Mouse (Mus musculus): ENCODE results near the gene Atg4d. TPM values are rescaled to one million over a fixed set of nuclear protein-coding genes. Genes with fewer than 3 reads are reported as not detected.
"Not testable (repeated sequence)": the region's sequence is repeated elsewhere in the genome, so short reads cannot be mapped to it uniquely, and the experiment has no call there.

Atg4d gene
- polyA plus RNA-seq, 1 experiment from 2014 or later, result 53.1 TPM

DNA sequence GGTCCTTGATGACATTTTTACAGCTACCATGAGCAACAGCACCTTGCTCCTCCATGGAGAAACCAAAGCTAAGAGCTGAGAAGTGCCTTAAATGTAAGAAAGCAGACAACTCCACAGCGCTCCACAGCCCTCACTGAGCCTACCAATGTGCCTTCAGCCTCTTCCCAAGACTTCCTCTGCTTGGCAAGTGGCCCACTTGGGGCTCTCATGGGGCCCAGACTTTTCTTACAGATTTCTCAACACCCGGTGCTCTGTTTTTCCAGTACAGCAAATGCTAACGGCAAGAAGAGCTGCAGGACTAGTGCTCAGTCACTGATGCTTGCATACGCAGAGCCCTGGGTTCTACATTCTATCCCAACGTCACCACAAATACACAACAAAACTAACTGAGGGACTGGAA is 12.7 kb downstream of the Atg4d start:
- Histone ChIP-seq H3K4me1 (no peaks in the 10 kb centered on the region), H3K9me3 (no peaks in the 10 kb centered on the region), H3K4me2 (replicated peaks) (no peak overlapping the region), H3K27ac (replicated peaks) (no peak overlapping the region), H3K9ac (replicated peaks) (no peak overlapping the region), H3K27me3 (no peaks in the 10 kb centered on the region), H3K4me3 (no peak overlapping the region), H3K36me3 (peaks cover 83% of the 10 kb centered on the region)
- no peak for ATAC-seq (replicated peaks)
- 92% methylated on average over 5 of the region's 5 CpGs for whole genome bisulfite sequencing

DNA sequence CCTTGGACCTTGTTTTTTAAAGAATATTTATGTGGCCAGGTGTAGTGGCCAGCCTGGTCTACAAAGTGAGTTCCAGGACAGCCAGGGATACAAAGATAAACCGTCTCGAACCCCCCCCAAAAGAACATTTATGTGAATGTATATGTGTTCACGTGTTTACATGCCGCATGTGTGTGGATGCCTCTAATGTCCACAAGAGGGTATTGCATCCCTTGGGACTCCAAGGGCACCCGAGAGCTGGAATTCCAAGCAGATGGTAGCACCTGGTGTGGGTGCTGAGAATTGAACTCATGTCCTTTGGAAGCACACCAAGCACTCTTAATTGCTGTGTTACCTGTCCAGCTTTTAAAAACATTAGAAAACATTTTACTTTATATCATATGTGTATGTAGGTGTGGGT is 18.5 kb downstream of the Atg4d start:
- Histone ChIP-seq H3K9ac (replicated peaks) (no peak overlapping the region), H3K9me3 (no peaks in the 10 kb centered on the region), H3K27ac (replicated peaks) (no peak overlapping the region), H3K27me3 (no peaks in the 10 kb centered on the region), H3K36me3 (peaks cover 55% of the 10 kb centered on the region), H3K4me3 (no peak overlapping the region), H3K4me1 (peaks cover 20% of the 10 kb centered on the region), H3K4me2 (replicated peaks) (no peak overlapping the region)
- ATAC-seq (replicated peaks), result no peak
- 93% methylated on average over 5 of the region's 5 CpGs for WGBS

DNA sequence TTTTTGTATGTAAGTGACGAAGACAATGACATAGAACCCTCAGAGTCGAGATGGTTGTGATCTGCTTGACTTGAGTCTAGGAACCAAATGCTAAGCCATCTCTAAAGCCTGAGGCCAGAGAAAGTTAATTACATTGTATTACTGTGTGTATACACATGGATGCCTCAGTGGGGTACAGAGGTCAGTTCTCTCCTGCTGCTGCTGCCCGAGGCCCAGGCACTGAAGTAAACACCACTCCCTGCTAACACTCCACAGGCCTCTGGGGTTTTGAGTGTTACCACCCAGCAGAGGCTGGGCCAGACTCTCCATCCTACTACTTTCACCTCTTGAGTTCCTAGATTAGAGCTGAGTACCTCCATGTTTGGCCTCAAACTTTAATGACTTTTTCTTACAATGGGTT is 18.9 kb downstream of the Atg4d start:
- Histone ChIP-seq H3K4me2 (replicated peaks) (no peak overlapping the region), H3K4me3 (no peak overlapping the region), H3K36me3 (peaks cover 51% of the 10 kb centered on the region), H3K27me3 (no peaks in the 10 kb centered on the region), H3K9ac (replicated peaks) (no peak overlapping the region), H3K9me3 (no peaks in the 10 kb centered on the region), H3K4me1 (peaks cover 24% of the 10 kb centered on the region), H3K27ac (replicated peaks) (no peak overlapping the region)
- ATAC-seq (replicated peaks), result no peak
- WGBS, result 91% methylated on average over 3 of the region's 3 CpGs

DNA sequence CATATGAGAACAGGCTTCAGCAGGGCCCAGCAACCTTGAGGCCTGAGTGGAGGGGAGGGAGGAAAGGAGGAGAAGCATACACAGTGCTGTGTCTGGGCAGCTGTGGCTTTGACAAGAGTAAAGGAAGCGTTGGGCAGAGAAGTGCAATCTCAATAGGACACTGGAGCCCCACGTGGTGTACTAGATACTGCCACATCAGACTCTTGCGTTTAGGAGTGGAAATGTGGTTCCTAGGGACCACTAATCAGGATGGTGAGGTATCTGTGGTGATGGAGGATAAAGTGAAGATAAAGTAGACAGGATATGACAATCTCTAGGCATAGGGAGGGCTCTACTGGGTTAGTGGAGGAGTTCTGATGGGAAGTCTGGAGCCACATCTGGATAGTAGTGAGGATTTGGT is 21.7 kb downstream of the Atg4d start:
- peak overlapping the region; percentile 63; the same call in 1 of the 2 replicates for H3K9ac ChIP-seq (replicated peaks)
- H3K36me3 ChIP-seq, result peaks cover 25% of the 10 kb centered on the region
- no peak overlapping the region for H3K27ac ChIP-seq (replicated peaks)
- H3K4me1 ChIP-seq, result peaks cover 42% of the 10 kb centered on the region
- no peak for ATAC-seq (replicated peaks)
- WGBS, result 79% methylated on average over 3 of the region's 3 CpGs
- H3K27me3 ChIP-seq, result no peaks in the 10 kb centered on the region
- H3K4me3 ChIP-seq, result peak overlapping the region; percentile 70
- H3K9me3 ChIP-seq, result no peaks in the 10 kb centered on the region
- H3K4me2 ChIP-seq (replicated peaks), result peak overlapping the region; percentile 74

DNA sequence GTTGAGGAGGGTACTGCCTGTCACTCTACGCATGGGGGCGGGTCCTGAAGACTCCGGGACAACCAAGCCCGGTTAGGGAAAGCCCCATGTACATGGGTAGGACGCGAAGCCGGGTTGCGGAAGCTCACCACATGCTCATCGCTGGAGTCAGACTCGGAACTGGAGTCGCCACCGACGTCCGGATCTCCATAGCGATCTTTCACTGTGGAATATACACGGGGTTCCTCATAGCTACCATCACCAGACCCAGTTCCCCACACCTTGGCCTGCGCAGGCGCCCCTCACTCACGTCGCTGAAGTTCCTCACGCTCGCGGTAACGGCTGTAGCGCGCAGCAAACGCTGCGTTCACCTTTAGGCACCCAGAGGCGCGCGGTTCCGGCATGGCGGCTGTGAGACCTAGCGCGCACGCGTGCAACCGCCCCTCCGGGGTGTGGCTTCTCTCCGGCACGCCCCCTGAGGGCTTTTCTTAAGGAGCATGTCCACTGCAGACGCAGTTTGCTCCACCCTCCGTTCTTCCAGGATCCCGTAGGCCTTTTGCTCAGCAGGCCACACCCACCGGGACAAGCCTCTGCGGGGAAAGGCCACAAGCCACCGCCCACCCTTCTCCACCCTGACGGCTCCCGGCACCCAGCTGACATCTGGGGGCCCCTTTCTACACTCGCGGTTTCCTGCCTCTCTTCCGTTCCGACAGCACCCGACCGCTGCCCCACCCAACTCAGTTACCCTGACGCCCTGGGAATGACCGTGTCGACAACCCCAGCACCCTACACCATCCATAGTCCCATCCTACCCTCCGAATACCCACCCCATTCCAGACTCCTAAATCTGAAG is 22.7 kb downstream of the Atg4d start, which contains the start of gene Kri1:
TSS of gene Kri1 (minus strand) at position 399 of the 832 bp plus-strand sequence.
- peak within 1 kb of the TSS; percentile 70 for H3K4me3 ChIP-seq
- peak within 1 kb of the TSS; percentile 88 for H3K27ac ChIP-seq (replicated peaks)
- peaks cover 20% of the 10 kb centered on the region for H3K36me3 ChIP-seq
- peak within 1 kb of the TSS; percentile 74 for H3K4me2 ChIP-seq (replicated peaks)
- peak within 1 kb of the TSS; percentile 63 for H3K9ac ChIP-seq (replicated peaks)
- under 1% methylated on average over 59 of the region's 59 CpGs for WGBS
- H3K27me3 ChIP-seq, result no peaks in the 10 kb centered on the region
- ATAC-seq (replicated peaks), result peak; percentile 83
- H3K9me3 ChIP-seq, result no peaks in the 10 kb centered on the region
- peaks cover 42% of the 10 kb centered on the region for H3K4me1 ChIP-seq

DNA sequence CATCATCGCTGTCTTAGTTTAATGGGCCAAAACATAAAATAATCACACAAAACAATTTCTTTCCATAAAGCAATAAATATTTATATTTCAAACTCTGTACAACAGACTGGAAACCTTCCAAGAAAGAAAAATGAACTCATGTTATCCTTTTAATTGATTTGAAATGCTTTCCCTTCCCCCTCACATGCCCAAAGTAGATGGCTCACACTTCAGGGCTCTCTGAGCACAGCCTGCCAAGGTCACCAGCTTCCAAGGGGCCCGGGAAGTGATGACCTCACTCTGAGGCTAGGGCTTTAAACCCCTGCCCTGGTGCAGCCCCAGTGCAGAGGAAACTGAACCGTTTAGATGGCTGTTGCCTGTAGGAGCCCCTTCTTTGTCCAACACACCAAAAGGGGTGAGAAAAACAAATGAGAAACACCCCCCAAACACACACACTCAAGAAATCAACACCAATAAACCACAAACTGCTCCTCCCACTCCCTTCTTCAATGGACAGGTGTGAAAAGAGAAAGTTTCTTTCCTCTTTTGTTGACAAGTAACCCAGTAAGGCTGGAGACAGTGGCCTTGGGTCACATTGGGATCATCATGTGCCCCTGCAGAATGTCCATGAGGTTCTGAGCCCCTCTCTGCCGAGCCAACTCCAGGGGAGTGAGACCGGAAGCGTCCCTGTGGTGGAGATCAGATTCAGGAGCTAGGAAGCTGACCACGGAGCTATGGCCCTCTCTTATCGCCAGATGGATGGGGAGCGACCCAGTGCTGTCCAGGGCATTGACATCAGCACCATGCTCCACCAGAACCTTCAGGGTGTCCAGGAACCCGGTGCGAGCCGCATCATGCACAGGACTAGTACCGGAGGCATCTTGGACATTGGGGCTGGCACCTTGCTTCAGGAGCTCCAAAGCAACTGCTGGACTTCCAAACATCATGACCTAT is 23.6 kb downstream of the Atg4d start:
- H3K27me3 ChIP-seq, result no peaks in the 10 kb centered on the region
- WGBS, result 79% methylated on average over 13 of the region's 13 CpGs
- H3K9me3 ChIP-seq, result no peaks in the 10 kb centered on the region
- no peak for ATAC-seq (replicated peaks)
- H3K27ac ChIP-seq (replicated peaks), result peak overlapping the region; percentile 88
- H3K9ac ChIP-seq (replicated peaks), result peak overlapping the region; percentile 54; the same call in 1 of the 2 replicates
- peaks cover 42% of the 10 kb centered on the region for H3K4me1 ChIP-seq
- H3K36me3 ChIP-seq, result peaks cover 16% of the 10 kb centered on the region
- peak overlapping the region; percentile 74 for H3K4me2 ChIP-seq (replicated peaks)
- H3K4me3 ChIP-seq, result peak overlapping the region; percentile 70

DNA sequence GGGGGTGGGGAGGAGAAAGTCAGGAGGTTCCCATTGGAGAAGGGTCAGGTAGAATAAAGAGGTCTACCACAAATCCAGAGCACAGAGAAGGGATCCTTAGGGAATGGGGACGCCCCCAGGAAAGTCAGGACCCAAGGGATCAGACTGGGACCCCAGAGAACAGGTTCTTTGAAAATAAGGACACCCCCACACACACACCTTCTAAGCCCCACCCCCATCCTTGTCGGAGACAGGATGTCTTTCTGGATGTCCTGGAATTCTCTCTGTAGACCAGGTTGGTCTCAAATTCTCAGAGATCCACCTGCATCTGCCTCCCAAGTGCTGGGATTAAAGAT is 24.2 kb downstream of the Atg4d start:
- Histone ChIP-seq H3K4me3 (peak overlapping the region; percentile 70), H3K36me3 (peaks cover 9% of the 10 kb centered on the region), H3K4me2 (replicated peaks) (peak overlapping the region; percentile 74), H3K27me3 (no peaks in the 10 kb centered on the region), H3K9ac (replicated peaks) (no peak overlapping the region), H3K9me3 (no peaks in the 10 kb centered on the region), H3K27ac (replicated peaks) (no peak overlapping the region), H3K4me1 (peaks cover 42% of the 10 kb centered on the region)
- WGBS, result 93% methylated on average over 2 of the region's 2 CpGs
- no peak for ATAC-seq (replicated peaks)

DNA sequence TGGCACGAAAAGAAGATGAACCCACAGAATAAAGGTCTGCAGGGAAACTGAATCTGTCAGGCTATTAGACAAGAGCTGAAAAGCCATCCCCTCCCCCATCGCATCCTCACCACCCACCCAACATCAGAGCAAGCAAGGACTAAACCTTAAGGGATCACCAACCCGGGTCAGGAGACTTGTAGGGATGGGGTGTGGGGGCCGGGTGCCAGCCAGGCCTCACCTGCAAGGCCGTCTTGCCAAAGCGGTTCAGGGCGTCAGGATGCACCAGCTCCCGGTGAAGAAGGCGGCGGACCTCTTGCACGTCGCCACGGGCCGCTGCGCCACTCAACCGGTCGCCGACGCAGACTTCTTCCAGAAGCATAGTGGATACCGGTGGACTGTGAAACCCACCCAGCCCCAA is 25.5 kb downstream of the Atg4d start:
- WGBS, result under 1% methylated on average over 20 of the region's 20 CpGs
- H3K27me3 ChIP-seq, result no peaks in the 10 kb centered on the region
- peaks cover 42% of the 10 kb centered on the region for H3K4me1 ChIP-seq
- no peaks in the 10 kb centered on the region for H3K9me3 ChIP-seq
- H3K4me2 ChIP-seq (replicated peaks), result peak overlapping the region; percentile 74
- peak overlapping the region; percentile 70 for H3K4me3 ChIP-seq
- H3K27ac ChIP-seq (replicated peaks), result peak overlapping the region; percentile 82
- ATAC-seq (replicated peaks), result no peak
- peak overlapping the region; percentile 83 for H3K9ac ChIP-seq (replicated peaks)
- H3K36me3 ChIP-seq, result no peaks in the 10 kb centered on the region

DNA sequence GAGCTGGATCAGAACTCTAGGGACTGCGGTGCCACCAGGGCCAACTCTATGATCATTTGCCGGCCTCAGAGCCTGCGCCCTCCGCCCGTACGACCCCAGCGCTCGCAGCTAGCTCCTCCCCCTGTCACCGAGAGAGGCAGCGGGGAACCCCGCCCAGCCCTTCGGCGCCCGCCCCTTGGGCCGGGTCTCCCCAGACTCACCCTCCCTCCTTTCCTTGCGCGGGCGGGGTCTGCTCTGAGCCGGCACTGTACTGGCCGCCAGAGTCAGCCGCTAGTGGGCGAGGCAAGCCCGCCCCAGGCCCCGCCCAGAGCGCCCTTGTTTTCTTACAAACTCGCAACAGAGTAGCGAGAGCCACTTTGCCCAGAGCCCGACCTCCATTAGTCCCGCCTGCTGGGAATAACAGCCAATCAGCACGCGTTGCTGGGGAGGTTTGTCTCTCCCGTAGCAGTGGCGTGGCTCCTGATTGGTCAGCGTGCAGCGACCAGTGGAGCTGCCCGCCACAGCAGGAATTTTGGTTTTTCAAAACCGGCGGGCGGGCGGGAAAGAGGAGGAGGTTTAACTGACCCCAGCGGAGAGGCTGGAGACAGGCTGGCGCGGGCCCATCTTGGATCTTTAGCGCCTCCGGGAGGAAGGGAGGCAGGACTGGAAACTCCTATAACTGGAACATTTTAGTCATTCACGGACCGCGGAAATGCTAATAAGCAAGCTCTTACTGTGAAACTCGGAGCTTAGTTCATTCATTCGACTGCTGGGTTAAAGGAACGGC is 26.1 kb downstream of the Atg4d start, which contains the start of gene Cdkn2d:
TSS of gene Cdkn2d (minus strand) at position 386 of the 766 bp plus-strand sequence.
- Histone ChIP-seq H3K27me3 (no peaks in the 10 kb centered on the region), H3K9ac (replicated peaks) (peak within 1 kb of the TSS; percentile 83), H3K27ac (replicated peaks) (peak within 1 kb of the TSS; percentile 82), H3K4me3 (peak within 1 kb of the TSS; percentile 70), H3K4me2 (replicated peaks) (peak within 1 kb of the TSS; percentile 74), H3K36me3 (no peaks in the 10 kb centered on the region), H3K4me1 (peaks cover 41% of the 10 kb centered on the region), H3K9me3 (no peaks in the 10 kb centered on the region)
- under 1% methylated on average over 51 of the region's 51 CpGs for WGBS
- ATAC-seq (replicated peaks), result peak; percentile 96

DNA sequence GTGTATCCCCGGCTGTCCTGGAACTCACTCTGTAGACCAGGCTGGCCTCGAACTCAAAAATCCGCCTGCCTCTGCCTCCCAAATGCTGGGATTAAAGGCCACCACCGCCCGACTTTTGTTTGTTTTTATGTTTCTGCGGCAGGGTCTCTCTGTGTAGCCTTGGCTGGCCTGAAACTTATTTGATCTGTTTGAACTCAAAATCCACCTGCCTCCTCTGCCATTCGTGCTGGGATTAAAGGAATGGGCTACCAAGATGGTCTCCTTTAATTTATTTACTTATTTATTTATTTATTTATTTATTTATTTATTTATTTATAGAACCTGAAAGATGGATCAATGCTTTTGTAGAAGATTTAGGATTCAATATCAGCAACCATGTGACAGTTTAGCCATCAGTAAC is 26.8 kb downstream of the Atg4d start:
- 18% methylated on average over 7 of the region's 7 CpGs for WGBS
- not testable (repeated sequence) for H3K9ac ChIP-seq (replicated peaks); H3K36me3 ChIP-seq; ATAC-seq (replicated peaks); H3K27me3 ChIP-seq; H3K9me3 ChIP-seq
- Histone ChIP-seq H3K27ac (replicated peaks) (peak overlapping the region; percentile 82), H3K4me2 (replicated peaks) (peak overlapping the region; percentile 74; the same call in 1 of the 2 replicates), H3K4me3 (peak overlapping the region; percentile 70), H3K4me1 (peaks cover 35% of the 10 kb centered on the region)

DNA sequence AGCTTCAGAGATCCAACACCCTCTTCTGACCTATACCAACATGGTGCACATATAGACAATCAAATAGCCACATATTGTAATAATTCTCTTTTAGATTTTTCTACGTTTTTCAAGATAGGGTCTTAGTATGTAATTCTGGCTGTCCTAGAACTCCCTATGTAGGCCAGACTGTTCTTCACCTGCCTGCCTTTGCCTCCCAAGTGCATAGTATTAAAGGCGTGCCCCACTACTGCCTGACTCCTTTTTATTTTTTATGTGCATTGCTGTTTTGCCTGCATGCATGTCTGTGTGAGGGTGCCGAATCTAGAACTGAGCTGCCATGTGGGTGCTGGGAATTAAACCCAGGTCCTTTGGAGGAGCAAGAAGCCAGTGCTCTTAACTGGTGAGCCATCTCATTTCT is 27.2 kb downstream of the Atg4d start:
- Histone ChIP-seq H3K4me2 (replicated peaks) (no peak overlapping the region), H3K9ac (replicated peaks) (no peak overlapping the region), H3K27me3 (no peaks in the 10 kb centered on the region), H3K4me3 (no peak overlapping the region), H3K27ac (replicated peaks) (no peak overlapping the region), H3K4me1 (peaks cover 31% of the 10 kb centered on the region), H3K36me3 (no peaks in the 10 kb centered on the region), H3K9me3 (no peaks in the 10 kb centered on the region)
- 88% methylated on average over 3 of the region's 3 CpGs for WGBS
- ATAC-seq (replicated peaks), result no peak
